Mouse (Mus musculus): ENCODE measurements around the gene Gm26566. TPM values are rescaled to one million over a fixed set of nuclear protein-coding genes. Genes with fewer than 3 reads are reported as not detected.

The Gm26566 gene
- polyA plus RNA-seq, 1 experiment from 2014 or later = 2.0 TPM

DNA sequence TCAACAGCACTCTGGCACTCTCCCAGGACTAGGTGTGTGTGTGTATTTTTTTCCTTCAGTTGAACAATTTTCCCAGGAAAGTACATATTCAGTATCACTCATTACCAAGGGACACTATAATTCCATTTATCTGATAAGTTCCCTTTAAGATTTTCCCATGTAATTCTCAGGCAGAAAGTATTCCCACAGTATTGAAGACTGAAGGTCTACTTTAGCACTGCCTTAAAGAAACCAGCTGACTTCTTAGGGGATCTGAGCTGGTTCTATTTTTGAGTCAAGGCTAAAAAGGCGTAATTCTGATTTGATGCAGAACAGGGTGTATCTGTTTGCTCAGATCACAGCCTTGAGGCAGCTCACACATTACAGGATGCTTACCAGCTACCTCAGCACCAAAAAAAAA lies 2.9 kb upstream of the Gm26566 start:
- DNase-seq (ENCODE audit: low spot score) (no peak), ATAC-seq (no peak)
- H3K36me3 ChIP-seq (ENCODE audit: control insufficient read depth, insufficient read depth, low read length) = peaks cover 31% of the 10 kb centered on the region
- H3K4me2 ChIP-seq (ENCODE audit: low read length) = peak overlapping the region; percentile 56
- peaks cover 26% of the 10 kb centered on the region for H3K4me1 ChIP-seq (ENCODE audit: control insufficient read depth, insufficient read depth, low read length)
- H3K9ac ChIP-seq (ENCODE audit: low read length) = peak overlapping the region; percentile 37
- H3K27ac ChIP-seq (ENCODE audit: low read depth, low read length) = no peak overlapping the region
- no peaks in the 10 kb centered on the region for H3K9me3 ChIP-seq (replicated peaks; ENCODE audit: control insufficient read depth, low read length)
- WGBS = 67% methylated on average over 1 of the region's 1 CpGs
- no peaks in the 10 kb centered on the region for H3K27me3 ChIP-seq (replicated peaks; ENCODE audit: control insufficient read depth, insufficient read depth, low read length)
- H3K4me3 ChIP-seq (ENCODE audit: low read depth, low read length) = peak overlapping the region; percentile 22

DNA sequence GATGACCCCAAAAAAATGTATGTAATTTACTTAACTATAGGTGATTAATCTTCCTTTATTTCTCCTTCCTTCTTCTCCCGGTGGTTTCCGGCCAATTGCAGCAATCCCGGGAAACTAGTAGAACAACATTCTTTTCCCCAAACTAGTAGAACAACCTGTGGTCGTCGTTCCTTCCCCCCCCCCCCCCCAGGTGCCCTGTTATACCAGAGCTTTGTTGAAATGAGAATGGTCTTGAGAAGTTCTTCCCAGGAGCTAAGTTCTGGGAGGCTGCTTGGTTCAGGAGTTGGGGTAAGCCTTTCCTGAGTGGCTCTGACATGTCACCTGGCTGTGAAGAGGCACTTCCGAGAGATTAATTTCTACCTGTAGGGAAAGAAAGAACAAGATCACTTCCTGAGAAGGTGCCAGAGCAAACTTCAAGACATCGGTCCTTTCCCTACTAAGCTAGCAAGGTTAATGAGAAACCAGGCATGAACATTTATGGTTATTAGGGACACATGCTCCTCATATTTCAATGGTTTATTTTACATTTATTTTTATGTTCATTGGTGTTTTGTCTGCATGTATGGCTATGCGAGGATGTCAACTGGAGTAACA lies 2.0 kb downstream of the Gm26566 start:
- DNase-seq (ENCODE audit: low spot score) (no peak), ATAC-seq (no peak)
- WGBS = 76% methylated on average over 8 of the region's 8 CpGs

GRCm38 (mm10) chr4:88726727-88727126 lies 5.1 kb downstream of the Gm26566 start:
- no peaks in the 10 kb centered on the region for H3K36me3 ChIP-seq (ENCODE audit: control insufficient read depth, insufficient read depth, low read length)
- no peaks in the 10 kb centered on the region for H3K4me1 ChIP-seq (ENCODE audit: control insufficient read depth, insufficient read depth, low read length)
- no peak overlapping the region for H3K27ac ChIP-seq (ENCODE audit: low read depth, low read length)
- H3K27me3 ChIP-seq (replicated peaks; ENCODE audit: control insufficient read depth, insufficient read depth, low read length) = no peaks in the 10 kb centered on the region
- 91% methylated on average over 6 of the region's 6 CpGs for WGBS
- no peak overlapping the region for H3K4me2 ChIP-seq (ENCODE audit: low read length)
- ATAC-seq (no peak), DNase-seq (ENCODE audit: low spot score) (no peak)
- no peaks in the 10 kb centered on the region for H3K9me3 ChIP-seq (replicated peaks; ENCODE audit: control insufficient read depth, low read length)
- H3K9ac ChIP-seq (ENCODE audit: low read length) = no peak overlapping the region
- H3K4me3 ChIP-seq (ENCODE audit: low read depth, low read length) = no peak overlapping the region

More for the DNA sequence above, 2.0 kb downstream of the Gm26566 start:
- H3K9ac ChIP-seq (ENCODE audit: low read length) = no peak overlapping the region
- peaks cover 13% of the 10 kb centered on the region for H3K36me3 ChIP-seq (ENCODE audit: control insufficient read depth, insufficient read depth, low read length)
- peaks cover 19% of the 10 kb centered on the region for H3K4me1 ChIP-seq (ENCODE audit: control insufficient read depth, insufficient read depth, low read length)
- no peaks in the 10 kb centered on the region for H3K9me3 ChIP-seq (replicated peaks; ENCODE audit: control insufficient read depth, low read length)
- H3K4me3 ChIP-seq (ENCODE audit: low read depth, low read length) = no peak overlapping the region
- H3K4me2 ChIP-seq (ENCODE audit: low read length) = no peak overlapping the region
- H3K27me3 ChIP-seq (replicated peaks; ENCODE audit: control insufficient read depth, insufficient read depth, low read length) = no peaks in the 10 kb centered on the region
- H3K27ac ChIP-seq (ENCODE audit: low read depth, low read length) = no peak overlapping the region

- no peak overlapping the region for H3K4me2 ChIP-seq (ENCODE audit: low read length)
- H3K36me3 ChIP-seq (ENCODE audit: control insufficient read depth, insufficient read depth, low read length) = no peaks in the 10 kb centered on the region
- no peak overlapping the region for H3K4me3 ChIP-seq (ENCODE audit: low read depth, low read length)
- no peak overlapping the region for H3K9ac ChIP-seq (ENCODE audit: low read length)
- WGBS = 3% methylated on average over 1 of the region's 1 CpGs
- ATAC-seq (no peak), DNase-seq (ENCODE audit: low spot score) (peak; percentile 36)
- H3K27me3 ChIP-seq (replicated peaks; ENCODE audit: control insufficient read depth, insufficient read depth, low read length) = no peaks in the 10 kb centered on the region
- no peak overlapping the region for H3K27ac ChIP-seq (ENCODE audit: low read depth, low read length)
- no peaks in the 10 kb centered on the region for H3K9me3 ChIP-seq (replicated peaks; ENCODE audit: control insufficient read depth, low read length)
- no peaks in the 10 kb centered on the region for H3K4me1 ChIP-seq (ENCODE audit: control insufficient read depth, insufficient read depth, low read length)
Observed at GRCm38 (mm10) chr4:88727324-88727723, 5.7 kb downstream of the Gm26566 start.

DNA sequence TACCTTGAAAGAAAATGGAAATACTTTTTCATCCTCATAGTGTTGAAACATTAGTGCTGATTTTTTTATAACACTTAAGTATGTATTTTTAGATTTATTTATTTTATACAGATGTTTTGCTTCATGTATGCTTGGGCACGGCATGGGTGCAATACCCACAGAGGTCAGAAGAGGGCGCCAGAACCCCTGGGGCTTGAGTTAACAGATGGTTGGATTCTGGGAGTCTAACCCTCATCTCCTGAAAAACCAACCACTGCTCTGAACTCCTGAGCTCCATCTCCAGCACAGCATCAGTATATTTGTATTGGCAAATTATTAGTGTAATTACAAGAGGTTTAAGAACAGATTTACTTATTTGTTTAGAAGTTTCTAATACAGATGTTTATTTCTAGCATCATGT lies 16.9 kb downstream of the Gm26566 start:
- Histone ChIP-seq H3K27ac (ENCODE audit: low read depth, low read length) (no peak overlapping the region), H3K4me2 (ENCODE audit: low read length) (no peak overlapping the region), H3K9ac (ENCODE audit: low read length) (no peak overlapping the region), H3K27me3 (replicated peaks; ENCODE audit: control insufficient read depth, insufficient read depth, low read length) (no peaks in the 10 kb centered on the region), H3K4me1 (ENCODE audit: control insufficient read depth, insufficient read depth, low read length) (no peaks in the 10 kb centered on the region), H3K4me3 (ENCODE audit: low read depth, low read length) (no peak overlapping the region), H3K36me3 (ENCODE audit: control insufficient read depth, insufficient read depth, low read length) (no peaks in the 10 kb centered on the region), H3K9me3 (replicated peaks; ENCODE audit: control insufficient read depth, low read length) (no peaks in the 10 kb centered on the region)
- DNase-seq (ENCODE audit: low spot score) (peak; percentile 74), ATAC-seq (no peak; the same call in 1 of the 2 replicates)
- WGBS = 1% methylated on average over 2 of the region's 2 CpGs

DNA sequence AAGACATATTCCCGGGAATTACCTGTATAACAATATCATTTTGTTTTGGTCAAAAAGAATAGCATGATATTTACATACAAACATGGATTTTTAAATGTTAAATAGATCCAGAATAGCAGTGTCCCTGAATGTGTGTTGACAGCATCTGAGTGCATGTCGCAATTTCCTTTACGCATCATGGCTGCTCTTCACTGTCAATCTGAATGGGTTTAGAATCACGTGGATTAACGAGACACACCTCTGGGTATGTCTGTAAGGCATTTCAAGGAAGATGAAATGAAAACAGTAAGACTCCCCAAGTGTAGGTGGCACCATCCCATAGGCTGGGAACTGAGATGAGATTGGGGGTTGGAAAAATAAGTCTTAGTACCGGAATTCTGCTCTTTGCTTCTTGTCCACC lies 17.4 kb downstream of the Gm26566 start:
- 90% methylated on average over 6 of the region's 6 CpGs for WGBS
- ATAC-seq (no peak), DNase-seq (ENCODE audit: low spot score) (no peak)
- Histone ChIP-seq H3K4me1 (ENCODE audit: control insufficient read depth, insufficient read depth, low read length) (no peaks in the 10 kb centered on the region), H3K27me3 (replicated peaks; ENCODE audit: control insufficient read depth, insufficient read depth, low read length) (no peaks in the 10 kb centered on the region), H3K27ac (ENCODE audit: low read depth, low read length) (no peak overlapping the region), H3K36me3 (ENCODE audit: control insufficient read depth, insufficient read depth, low read length) (no peaks in the 10 kb centered on the region), H3K9ac (ENCODE audit: low read length) (no peak overlapping the region), H3K9me3 (replicated peaks; ENCODE audit: control insufficient read depth, low read length) (no peaks in the 10 kb centered on the region), H3K4me3 (ENCODE audit: low read depth, low read length) (no peak overlapping the region), H3K4me2 (ENCODE audit: low read length) (no peak overlapping the region)

- no peak for DNase-seq (ENCODE audit: low spot score)
Observed at GRCm38 (mm10) chr4:88741426-88741825, 19.8 kb downstream of the Gm26566 start.

DNA sequence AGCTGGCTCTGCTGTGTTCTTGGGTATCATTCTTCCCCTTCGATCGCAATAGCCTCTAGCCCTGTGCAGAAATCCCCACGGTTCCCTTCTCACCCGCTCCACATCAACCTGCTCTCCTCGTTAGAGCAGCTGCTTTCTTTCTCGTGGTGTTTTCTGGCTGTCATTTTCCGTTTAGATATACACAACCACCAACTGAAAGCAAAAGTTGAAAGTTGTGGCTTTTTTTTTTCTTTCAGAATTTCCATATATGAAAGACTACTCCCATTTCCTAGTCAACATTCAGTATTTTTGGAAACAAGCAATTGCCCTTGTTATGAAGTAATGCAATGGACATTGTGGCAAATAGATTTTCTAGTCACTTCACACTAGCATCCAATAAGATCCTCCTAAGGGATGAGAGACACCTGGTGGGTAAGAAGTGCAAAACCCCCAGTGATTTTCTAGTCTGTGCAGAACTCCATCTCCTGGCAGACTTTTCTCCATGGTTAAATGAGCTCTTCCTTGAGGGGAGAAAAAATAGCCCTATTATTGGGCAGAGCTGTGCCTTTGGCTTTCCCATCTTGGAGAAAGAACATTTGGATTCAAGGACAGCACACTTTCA lies 21.3 kb downstream of the Gm26566 start:
- Histone ChIP-seq H3K27ac (ENCODE audit: low read depth, low read length) (no peak overlapping the region), H3K4me1 (ENCODE audit: control insufficient read depth, insufficient read depth, low read length) (no peaks in the 10 kb centered on the region), H3K4me2 (ENCODE audit: low read length) (no peak overlapping the region), H3K4me3 (ENCODE audit: low read depth, low read length) (no peak overlapping the region), H3K9me3 (replicated peaks; ENCODE audit: control insufficient read depth, low read length) (no peaks in the 10 kb centered on the region), H3K9ac (ENCODE audit: low read length) (no peak overlapping the region), H3K36me3 (ENCODE audit: control insufficient read depth, insufficient read depth, low read length) (no peaks in the 10 kb centered on the region), H3K27me3 (replicated peaks; ENCODE audit: control insufficient read depth, insufficient read depth, low read length) (no peaks in the 10 kb centered on the region)
- ATAC-seq (no peak), DNase-seq (ENCODE audit: low spot score) (no peak)
- 63% methylated on average over 7 of the region's 7 CpGs for WGBS

More at GRCm38 (mm10) chr4:88741426-88741825, 19.8 kb downstream of the Gm26566 start:
- Histone ChIP-seq H3K9me3 (replicated peaks; ENCODE audit: control insufficient read depth, low read length) (no peaks in the 10 kb centered on the region), H3K36me3 (ENCODE audit: control insufficient read depth, insufficient read depth, low read length) (no peaks in the 10 kb centered on the region), H3K27me3 (replicated peaks; ENCODE audit: control insufficient read depth, insufficient read depth, low read length) (no peaks in the 10 kb centered on the region), H3K9ac (ENCODE audit: low read length) (no peak overlapping the region), H3K4me1 (ENCODE audit: control insufficient read depth, insufficient read depth, low read length) (no peaks in the 10 kb centered on the region), H3K4me3 (ENCODE audit: low read depth, low read length) (no peak overlapping the region), H3K27ac (ENCODE audit: low read depth, low read length) (no peak overlapping the region), H3K4me2 (ENCODE audit: low read length) (no peak overlapping the region)
- WGBS = 96% methylated on average over 4 of the region's 4 CpGs
- no peak for ATAC-seq

DNA sequence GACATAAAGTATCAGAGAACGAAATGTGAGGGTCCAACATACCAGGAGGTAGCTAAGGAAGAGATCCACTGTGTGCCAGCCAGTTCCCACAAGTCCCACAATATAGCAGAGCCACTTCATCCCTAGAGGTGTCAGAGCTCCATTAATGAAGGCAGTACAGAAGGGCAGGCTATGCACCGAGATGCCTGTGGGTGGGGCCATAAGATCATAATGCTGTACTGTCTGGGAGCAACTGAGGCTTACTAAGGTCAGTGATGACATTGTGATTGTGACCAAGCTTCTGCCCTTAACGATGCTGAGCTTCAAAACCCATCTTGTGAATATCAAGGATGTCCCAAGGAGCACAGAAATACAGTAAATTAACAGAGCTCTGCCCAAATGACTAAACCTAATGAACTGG lies 22.6 kb downstream of the Gm26566 start:
- Histone ChIP-seq H3K4me1 (ENCODE audit: control insufficient read depth, insufficient read depth, low read length) (no peaks in the 10 kb centered on the region), H3K9ac (ENCODE audit: low read length) (no peak overlapping the region), H3K9me3 (replicated peaks; ENCODE audit: control insufficient read depth, low read length) (no peaks in the 10 kb centered on the region), H3K4me3 (ENCODE audit: low read depth, low read length) (no peak overlapping the region), H3K4me2 (ENCODE audit: low read length) (no peak overlapping the region), H3K27ac (ENCODE audit: low read depth, low read length) (no peak overlapping the region), H3K36me3 (ENCODE audit: control insufficient read depth, insufficient read depth, low read length) (no peaks in the 10 kb centered on the region), H3K27me3 (replicated peaks; ENCODE audit: control insufficient read depth, insufficient read depth, low read length) (no peaks in the 10 kb centered on the region)
- ATAC-seq = no peak
- no peak for DNase-seq (ENCODE audit: low spot score)
- WGBS = 63% methylated on average over 3 of the region's 3 CpGs
